Mouse (Mus musculus): ENCODE data around the gene Hist1h2bc. TPM values are rescaled to one million over a fixed set of nuclear protein-coding genes. Genes with fewer than 3 reads are reported as not detected.
"Not testable (repeated sequence)": the region's sequence is repeated elsewhere in the genome, so short reads cannot be mapped to it uniquely, and the experiment has no call there.

Hist1h2bc gene
- polyA plus RNA-seq, 1 experiment from 2014 or later, result 115 TPM

DNA sequence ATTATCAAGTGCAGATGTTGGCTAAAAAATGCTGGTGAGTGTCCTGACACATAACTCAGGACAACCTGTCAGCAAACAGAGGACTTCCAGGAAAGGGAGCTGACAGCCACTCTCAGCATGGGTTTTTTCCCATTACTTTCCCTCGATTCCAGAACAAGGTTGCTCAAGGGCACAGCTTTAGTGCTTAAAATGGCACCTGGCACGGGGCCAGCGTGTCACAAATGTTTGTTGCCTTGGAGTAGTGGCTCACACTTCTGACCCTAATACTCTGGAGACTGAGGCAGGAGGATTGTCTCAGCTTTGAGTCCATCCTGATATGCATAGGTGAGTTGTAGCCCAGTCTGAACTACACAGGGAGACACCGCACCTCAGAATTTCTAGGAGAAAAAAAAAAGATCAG lies 24.7 kb downstream of the Hist1h2bc start:
- no peak overlapping the region; the same call in 1 of the 2 replicates for H3K4me3 ChIP-seq (ENCODE audit: low read depth, low read length)
- H3K4me1 ChIP-seq (replicated peaks; ENCODE audit: control insufficient read depth, insufficient read depth), result no peaks in the 10 kb centered on the region
- H3K4me2 ChIP-seq (replicated peaks; ENCODE audit: low read depth), result no peak overlapping the region
- H3K9ac ChIP-seq (ENCODE audit: low read length), result no peak overlapping the region
- H3K27me3 ChIP-seq (ENCODE audit: control insufficient read depth, insufficient read depth, low read length), result no peaks in the 10 kb centered on the region
- H3K9me3 ChIP-seq (ENCODE audit: control insufficient read depth, low read length), result no peaks in the 10 kb centered on the region
- H3K36me3 ChIP-seq (ENCODE audit: control insufficient read depth, insufficient read depth, low read length), result no peaks in the 10 kb centered on the region
- no peak for TF ChIP-seq CTCF (IDR thresholded peaks at IDR 0.05; ENCODE audit: low read depth)
- TF ChIP-seq EP300 (optimal IDR thresholded peaks at IDR 0.05), result no peak
- WGBS, result 72% methylated on average over 4 of the region's 4 CpGs
- no peak overlapping the region for H3K27ac ChIP-seq (replicated peaks)
- no peak for ATAC-seq (ENCODE audit: low FRiP score, low TSS enrichment)
- no peak for DNase-seq (ENCODE audit: low spot score)

DNA sequence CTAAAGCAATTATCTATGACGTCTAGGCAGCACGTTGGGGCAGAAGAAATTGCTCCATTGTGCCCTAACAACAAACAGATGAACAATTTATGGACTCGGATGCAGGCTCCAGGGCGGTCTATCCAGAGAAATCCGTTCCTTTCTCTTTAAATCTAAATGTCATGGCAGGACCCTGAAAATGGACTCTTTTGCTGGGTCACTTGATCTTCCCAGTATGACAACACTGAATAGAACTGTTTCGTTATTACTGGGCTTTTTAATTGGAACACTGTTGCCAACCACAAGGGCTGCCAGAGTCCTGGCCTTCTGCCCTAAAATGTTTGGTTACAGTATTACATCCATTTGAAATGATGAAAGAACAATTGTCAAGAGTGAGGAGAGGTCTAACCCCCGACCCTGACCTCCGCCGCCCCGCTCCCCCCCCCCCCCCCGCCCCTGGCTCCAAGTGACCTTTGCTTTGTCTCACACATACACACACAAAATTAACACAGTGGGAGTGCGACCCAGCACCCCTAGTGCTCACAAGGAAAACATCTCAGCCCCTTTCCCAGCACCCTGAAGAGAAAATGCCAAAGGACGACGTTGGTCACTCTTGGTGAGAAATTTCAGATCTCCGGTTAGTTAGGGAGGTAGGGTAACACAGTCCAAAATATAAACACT lies 25.8 kb downstream of the Hist1h2bc start:
- TF ChIP-seq EP300 (optimal IDR thresholded peaks at IDR 0.05) (no peak), CTCF (IDR thresholded peaks at IDR 0.05; ENCODE audit: low read depth) (no peak)
- WGBS, result 26% methylated on average over 15 of the region's 15 CpGs
- Histone ChIP-seq H3K4me1 (replicated peaks; ENCODE audit: control insufficient read depth, insufficient read depth) (no peaks in the 10 kb centered on the region), H3K4me3 (ENCODE audit: low read depth, low read length) (peak overlapping the region; percentile 52), H3K9me3 (ENCODE audit: control insufficient read depth, low read length) (no peaks in the 10 kb centered on the region), H3K27ac (replicated peaks) (peak overlapping the region; percentile 58), H3K27me3 (ENCODE audit: control insufficient read depth, insufficient read depth, low read length) (no peaks in the 10 kb centered on the region), H3K4me2 (replicated peaks; ENCODE audit: low read depth) (peak overlapping the region; percentile 79), H3K36me3 (ENCODE audit: control insufficient read depth, insufficient read depth, low read length) (no peaks in the 10 kb centered on the region), H3K9ac (ENCODE audit: low read length) (peak overlapping the region; percentile 78)
- ATAC-seq (ENCODE audit: low FRiP score, low TSS enrichment) (no peak; the same call in 1 of the 2 replicates), DNase-seq (ENCODE audit: low spot score) (no peak)

DNA sequence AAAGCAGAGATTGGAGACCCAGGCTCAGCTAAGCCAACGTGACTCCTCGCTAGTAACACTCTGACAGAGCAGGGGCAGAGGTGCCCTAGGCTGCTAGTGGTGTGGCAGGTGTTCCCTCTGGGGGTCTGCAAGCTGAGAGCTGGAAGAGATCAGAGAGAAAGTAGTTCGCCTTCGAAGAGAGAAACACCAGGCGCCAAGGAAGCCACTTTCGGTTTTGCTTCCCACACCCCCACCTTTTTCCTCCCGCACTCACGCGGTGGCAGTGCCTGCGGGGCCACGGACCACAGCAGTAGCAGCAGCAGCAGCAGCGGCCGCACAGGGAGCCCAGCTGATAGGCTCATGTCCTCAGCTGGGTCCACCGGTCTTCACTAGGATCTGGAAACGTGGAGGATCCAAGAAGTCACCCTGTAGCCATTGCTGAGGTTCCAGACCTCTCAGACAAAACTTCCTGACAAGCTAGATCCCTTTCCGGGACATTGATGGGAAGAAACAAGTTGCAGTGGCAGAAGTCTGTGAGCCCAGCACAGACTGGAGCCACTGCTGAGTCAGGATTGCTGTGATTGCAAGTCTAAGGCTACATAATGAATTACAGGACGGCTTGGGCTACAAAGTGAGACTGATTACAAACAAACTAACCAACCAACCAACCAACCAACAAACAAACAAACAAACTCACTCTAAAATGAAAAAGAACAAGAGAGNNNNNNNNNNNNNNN lies 26.5 kb downstream of the Hist1h2bc start, which contains the start of gene Hfe:
Gene Hfe (minus strand): TSS at position 481 of the 716 bp plus-strand sequence.
- 3% methylated on average over 17 of the region's 17 CpGs for WGBS

DNA sequence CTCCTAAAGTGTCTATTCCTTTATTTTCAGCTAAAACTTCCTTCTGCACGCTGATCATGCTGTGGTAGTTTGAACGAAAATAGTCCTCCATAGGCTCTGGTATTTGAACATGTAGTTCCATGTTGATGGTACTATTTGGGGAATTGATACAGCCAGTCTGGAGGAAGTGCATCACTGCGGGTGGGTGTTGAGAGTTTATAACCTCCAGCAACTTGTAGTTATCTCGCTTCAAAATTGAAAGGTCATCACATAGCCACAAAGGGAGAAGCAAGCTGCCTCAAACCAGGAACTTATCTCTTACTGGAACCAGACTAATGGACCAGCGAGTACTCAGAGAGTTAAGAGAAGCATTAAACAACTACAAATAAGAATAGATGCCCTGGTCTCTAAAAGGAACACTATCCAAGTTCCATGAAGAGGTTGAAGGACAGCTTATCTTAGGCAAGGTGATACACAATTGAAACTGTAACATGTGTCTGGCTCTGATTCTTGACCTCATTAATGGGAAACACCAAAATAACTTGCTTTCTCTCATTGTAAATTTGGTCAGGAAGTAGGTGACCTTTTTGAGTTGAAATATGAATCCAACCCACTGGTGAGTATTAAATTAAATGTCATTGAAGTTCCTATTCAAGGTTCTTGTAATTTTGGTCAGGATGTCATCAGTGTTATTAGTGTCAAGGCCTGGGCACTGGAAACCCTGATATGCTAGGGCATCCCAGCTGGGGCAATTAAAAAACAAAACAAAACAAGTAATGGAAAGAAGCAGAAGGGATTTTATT lies 32.5 kb downstream of the Hist1h2bc start:
- no peak overlapping the region for H3K9ac ChIP-seq (ENCODE audit: low read length)
- ATAC-seq (ENCODE audit: low FRiP score, low TSS enrichment), result no peak
- no peak overlapping the region for H3K4me3 ChIP-seq (ENCODE audit: low read depth, low read length)
- no peak overlapping the region for H3K4me2 ChIP-seq (replicated peaks; ENCODE audit: low read depth)
- no peak for DNase-seq (ENCODE audit: low spot score)
- H3K9me3 ChIP-seq (ENCODE audit: control insufficient read depth, low read length), result no peaks in the 10 kb centered on the region
- H3K27me3 ChIP-seq (ENCODE audit: control insufficient read depth, insufficient read depth, low read length), result no peaks in the 10 kb centered on the region
- H3K36me3 ChIP-seq (ENCODE audit: control insufficient read depth, insufficient read depth, low read length), result no peaks in the 10 kb centered on the region
- no peaks in the 10 kb centered on the region for H3K4me1 ChIP-seq (replicated peaks; ENCODE audit: control insufficient read depth, insufficient read depth)
- no peak overlapping the region for H3K27ac ChIP-seq (replicated peaks)
- 85% methylated on average over 5 of the region's 5 CpGs for WGBS
- no peak for TF ChIP-seq CTCF (IDR thresholded peaks at IDR 0.05; ENCODE audit: low read depth)
- no peak for TF ChIP-seq EP300 (optimal IDR thresholded peaks at IDR 0.05)

More for the DNA sequence above, 26.5 kb downstream of the Hist1h2bc start, which contains the start of gene Hfe:
- TF ChIP-seq CTCF (IDR thresholded peaks at IDR 0.05; ENCODE audit: low read depth), result no peak
- no peak for TF ChIP-seq EP300 (optimal IDR thresholded peaks at IDR 0.05)
- Histone ChIP-seq H3K4me2 (replicated peaks; ENCODE audit: low read depth) (peak within 1 kb of the TSS; percentile 79), H3K9ac (ENCODE audit: low read length) (peak within 1 kb of the TSS; percentile 78), H3K36me3 (ENCODE audit: control insufficient read depth, insufficient read depth, low read length) (no peaks in the 10 kb centered on the region), H3K27ac (replicated peaks) (peak within 1 kb of the TSS; percentile 58), H3K27me3 (ENCODE audit: control insufficient read depth, insufficient read depth, low read length) (no peaks in the 10 kb centered on the region), H3K9me3 (ENCODE audit: control insufficient read depth, low read length) (no peaks in the 10 kb centered on the region), H3K4me3 (ENCODE audit: low read depth, low read length) (peak within 1 kb of the TSS; percentile 52), H3K4me1 (replicated peaks; ENCODE audit: control insufficient read depth, insufficient read depth) (no peaks in the 10 kb centered on the region)
- ATAC-seq (ENCODE audit: low FRiP score, low TSS enrichment), result peak; percentile 75
- peak; percentile 75 for DNase-seq (ENCODE audit: low spot score)

DNA sequence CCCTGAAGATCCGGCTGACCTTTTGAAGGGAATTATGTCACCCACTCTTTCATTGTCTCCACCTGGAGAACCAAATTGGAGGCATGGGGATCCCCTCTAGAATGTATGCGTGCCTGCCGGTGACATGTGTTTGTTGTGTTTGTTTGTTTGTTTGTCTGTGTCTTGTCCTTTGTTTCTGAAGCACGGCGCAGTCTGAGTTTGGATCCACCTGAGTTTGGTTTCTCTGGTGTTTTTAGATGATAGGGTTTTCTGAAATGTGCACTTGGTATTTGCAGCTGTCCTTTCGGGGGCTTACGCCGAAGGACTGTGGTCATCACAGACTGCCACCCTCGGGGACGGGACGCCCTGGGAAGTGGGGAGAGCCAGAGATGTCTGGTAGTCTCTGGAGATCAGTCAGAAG lies 33.2 kb downstream of the Hist1h2bc start:
- H3K4me1 ChIP-seq (replicated peaks; ENCODE audit: control insufficient read depth, insufficient read depth), result no peaks in the 10 kb centered on the region
- no peaks in the 10 kb centered on the region for H3K27me3 ChIP-seq (ENCODE audit: control insufficient read depth, insufficient read depth, low read length)
- WGBS, result 45% methylated on average over 11 of the region's 11 CpGs
- no peak for TF ChIP-seq CTCF (IDR thresholded peaks at IDR 0.05; ENCODE audit: low read depth)
- no peak for TF ChIP-seq EP300 (optimal IDR thresholded peaks at IDR 0.05)
- H3K9me3 ChIP-seq (ENCODE audit: control insufficient read depth, low read length), result no peaks in the 10 kb centered on the region
- H3K4me3 ChIP-seq (ENCODE audit: low read depth, low read length), result no peak overlapping the region
- H3K9ac ChIP-seq (ENCODE audit: low read length), result no peak overlapping the region
- ATAC-seq (ENCODE audit: low FRiP score, low TSS enrichment), result no peak
- H3K36me3 ChIP-seq (ENCODE audit: control insufficient read depth, insufficient read depth, low read length), result no peaks in the 10 kb centered on the region
- no peak overlapping the region; the same call in 1 of the 2 replicates for H3K27ac ChIP-seq (replicated peaks)
- H3K4me2 ChIP-seq (replicated peaks; ENCODE audit: low read depth), result no peak overlapping the region
- DNase-seq (ENCODE audit: low spot score), result no peak

DNA sequence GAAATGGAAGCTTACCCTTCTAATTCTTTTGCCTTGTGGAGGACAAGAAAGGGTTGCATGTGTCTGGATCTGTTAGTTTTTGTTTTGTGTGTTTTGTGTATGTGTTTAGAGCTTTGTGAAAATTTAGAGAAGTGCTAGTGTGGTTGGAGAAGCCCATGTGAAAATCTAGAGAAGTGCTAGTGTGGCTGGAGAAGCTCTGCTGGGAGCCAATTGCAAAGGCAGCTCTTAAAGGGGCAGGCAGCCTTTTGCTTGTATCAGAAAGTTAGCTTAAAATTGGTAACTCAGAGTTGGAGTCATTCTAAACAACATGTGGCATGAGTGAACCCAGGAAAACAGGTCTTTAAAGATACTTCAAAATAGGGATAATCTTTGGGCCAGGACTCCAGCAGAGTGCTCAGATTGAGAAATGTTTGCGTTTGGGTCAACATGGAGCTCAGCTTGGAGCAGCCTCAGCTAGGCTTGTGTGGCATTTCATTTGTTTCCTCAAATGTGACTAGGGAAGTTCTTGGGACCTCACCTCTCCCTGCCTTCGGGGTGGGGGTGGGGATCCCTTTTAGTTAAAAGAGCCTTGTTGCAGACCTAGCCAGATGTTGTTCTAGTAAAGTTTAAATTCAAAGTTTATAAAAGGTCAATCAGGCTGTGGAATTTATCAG lies 33.7 kb downstream of the Hist1h2bc start:
- not testable (repeated sequence) for H3K36me3 ChIP-seq (ENCODE audit: control insufficient read depth, insufficient read depth, low read length); H3K9ac ChIP-seq (ENCODE audit: low read length); H3K4me1 ChIP-seq (replicated peaks; ENCODE audit: control insufficient read depth, insufficient read depth); H3K27ac ChIP-seq (replicated peaks); H3K9me3 ChIP-seq (ENCODE audit: control insufficient read depth, low read length); H3K27me3 ChIP-seq (ENCODE audit: control insufficient read depth, insufficient read depth, low read length); H3K4me2 ChIP-seq (replicated peaks; ENCODE audit: low read depth); DNase-seq (ENCODE audit: low spot score); H3K4me3 ChIP-seq (ENCODE audit: low read depth, low read length); ATAC-seq (ENCODE audit: low FRiP score, low TSS enrichment)
- WGBS, result 8% methylated on average over 2 of the region's 2 CpGs

Measured in stomach, postnatal 0 days (tissue).